Comparison of ENCODE assay signal across 8 mouse cellular contexts in the genomic region with DNA sequence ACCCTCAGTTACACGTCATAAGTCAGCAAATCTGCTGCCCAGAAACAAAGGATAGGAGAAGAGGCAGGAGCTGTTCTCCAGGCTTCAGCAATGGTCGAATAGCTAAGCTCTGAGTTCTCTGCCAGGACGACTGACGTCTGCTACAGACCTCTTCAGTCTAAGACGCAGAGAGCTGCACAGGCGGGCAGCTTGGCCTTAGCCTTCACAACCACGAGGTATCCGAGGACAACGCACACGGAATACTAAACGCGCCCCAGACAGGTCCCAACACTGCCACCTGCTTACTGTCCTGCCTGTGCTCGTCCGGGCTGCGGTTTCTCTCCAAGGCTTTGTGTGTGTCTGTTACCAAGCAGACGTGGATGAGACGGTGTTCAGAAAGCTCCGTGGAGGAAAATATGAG. TPM values are rescaled to one million over a fixed set of nuclear protein-coding genes. Genes with fewer than 3 reads are reported as not detected.
DNase-seq lines count a peak whose midpoint lies in the region; ATAC-seq lines count a peak whose summit lies in the region.

No protein-coding gene starts in this region.

- no peak overlapping the region for H3K9ac ChIP-seq in embryonic facial prominence, embryonic 11.5 days (replicated peaks; ENCODE audit: low read length)
- 0 out of 2 replicates have a peak overlapping the region, but pooled peaks have one; percentile 17 for H3K9ac ChIP-seq in midbrain, embryonic 15.5 days
- H3K9ac ChIP-seq in liver, embryonic 12.5 days, result no peak overlapping the region

- no peak overlapping the region for H3K4me2 ChIP-seq in embryonic facial prominence, embryonic 11.5 days (ENCODE audit: low read depth, low read length)
- peak overlapping the region; percentile 14; the same call in 1 of the 2 replicates for H3K4me2 ChIP-seq in midbrain, embryonic 15.5 days
- H3K4me2 ChIP-seq in liver, embryonic 12.5 days, result no peak overlapping the region

- no peaks in the 10 kb centered on the region for H3K9me3 ChIP-seq in embryonic facial prominence, embryonic 11.5 days (replicated peaks; ENCODE audit: control insufficient read depth, low read length)
- H3K9me3 ChIP-seq in midbrain, embryonic 15.5 days, result no peaks in the 10 kb centered on the region
- no peaks in the 10 kb centered on the region for H3K9me3 ChIP-seq in liver, embryonic 12.5 days (replicated peaks)

- H3K27me3 ChIP-seq in embryonic facial prominence, embryonic 11.5 days (ENCODE audit: control insufficient read depth, insufficient read depth, low read length), result no peaks in the 10 kb centered on the region
- no peaks in the 10 kb centered on the region for H3K27me3 ChIP-seq in midbrain, embryonic 15.5 days (replicated peaks)
- H3K27me3 ChIP-seq in liver, embryonic 12.5 days (replicated peaks), result no peaks in the 10 kb centered on the region

- no peak overlapping the region for H3K4me3 ChIP-seq in embryonic facial prominence, embryonic 11.5 days (ENCODE audit: low read depth, low read length)
- no peak overlapping the region for H3K4me3 ChIP-seq in midbrain, embryonic 15.5 days
- no peak overlapping the region for H3K4me3 ChIP-seq in liver, embryonic 12.5 days

- H3K4me1 ChIP-seq in embryonic facial prominence, embryonic 11.5 days (ENCODE audit: control insufficient read depth, insufficient read depth, low read length), result no peaks in the 10 kb centered on the region
- H3K4me1 ChIP-seq in midbrain, embryonic 15.5 days, result peaks cover 20% of the 10 kb centered on the region
- no peaks in the 10 kb centered on the region for H3K4me1 ChIP-seq in liver, embryonic 12.5 days

- DNase-seq in adrenal gland, adult (ENCODE audit: inconsistent age in 2 of 2, low spot score in 1 of 2), result peak; percentile 72 to 78
- no peak for DNase-seq in adrenal gland, adult 18-20 months (ENCODE audit: low spot score in 2 of 2)
- peak; percentile 25 for DNase-seq in embryonic facial prominence, embryonic 11.5 days (ENCODE audit: low spot score)
- DNase-seq in layer of hippocampus, adult 8-10 months (ENCODE audit: low spot score in 2 of 2), result peak; percentile 47 to 62
- DNase-seq in retina, embryonic 14.5 days (ENCODE audit: low spot score), result no peak
- DNase-seq in spleen, postnatal 4 days (ENCODE audit: low spot score in 2 of 2), result no peak

- H3K36me3 ChIP-seq in embryonic facial prominence, embryonic 11.5 days (replicated peaks; ENCODE audit: control insufficient read depth, insufficient read depth, low read depth, low read length), result no peaks in the 10 kb centered on the region
- H3K36me3 ChIP-seq in midbrain, embryonic 15.5 days (replicated peaks), result no peaks in the 10 kb centered on the region
- H3K36me3 ChIP-seq in liver, embryonic 12.5 days, result no peaks in the 10 kb centered on the region

- peak; percentile 61 for ATAC-seq in embryonic facial prominence, embryonic 11.5 days (replicated peaks; ENCODE audit: insufficient number of reproducible peaks, low FRiP score, low TSS enrichment, low read depth)
- peak; percentile 95 for ATAC-seq in midbrain, embryonic 15.5 days (replicated peaks)
- ATAC-seq in liver, embryonic 12.5 days, result no peak

- no peak overlapping the region for H3K27ac ChIP-seq in embryonic facial prominence, embryonic 11.5 days (replicated peaks; ENCODE audit: low read depth, low read length)
- H3K27ac ChIP-seq in midbrain, embryonic 15.5 days, result peak overlapping the region; percentile 89
- no peak overlapping the region for H3K27ac ChIP-seq in liver, embryonic 12.5 days

- 62% methylated on average over 18 of the region's 18 CpGs for WGBS in embryonic facial prominence, embryonic 11.5 days
- WGBS in midbrain, embryonic 15.5 days, result 10% methylated on average over 18 of the region's 18 CpGs
- 66% methylated on average over 18 of the region's 18 CpGs for WGBS in liver, embryonic 12.5 days (ENCODE audit: insufficient replicate concordance)

RNA-seq across cellular contexts. Expression of gene Kifc3, which starts 26.8 kb away (rescaled TPM):
- total RNA-seq in adrenal gland, adult 18-20 months (2021), result 100 to 1,000 TPM; 133 to 161 TPM
- polyA plus RNA-seq in embryonic facial prominence, embryonic 11.5 days (2014; fragmentation: Nextera tagmentation; extraction: Ambion mirVana), result 3.9 and 4.9 TPM in 2 replicates
- total RNA-seq in layer of hippocampus, adult 8-10 months (2022), result 10 to 100 TPM; 61.6 to 80.0 (median 69.9) TPM
- polyA plus RNA-seq in midbrain, embryonic 15.5 days (2015; fragmentation: Nextera tagmentation; extraction: Ambion mirVana), result 29.8 and 33.9 TPM in 2 replicates
- 6.2 and 8.8 TPM in 2 replicates for polyA plus RNA-seq in liver, embryonic 12.5 days (2016; fragmentation: Nextera tagmentation; extraction: Ambion mirVana)

Comparison
In these comparisons a context has a peak if more than half of its experiments do, and no peak if none do; other contexts are left out.
1. DNase-seq: peak in adrenal gland, adult (2 of 2), embryonic facial prominence, embryonic 11.5 days (single experiment) and layer of hippocampus, adult 8-10 months (2 of 2); none in adrenal gland, adult 18-20 months (0 of 2), retina, embryonic 14.5 days (single experiment) and spleen, postnatal 4 days (0 of 2).